Mouse (Mus musculus) megakaryocyte, embryonic 14.5 days (primary cell): ENCODE data around the gene Gpr15.

Experiments used
- FLI1 ChIP-seq: IDR thresholded peaks from 2 replicates; pipeline ENCODE4 v1.6.1; 2012; ENCODE audit warnings: low read length, inconsistent platforms, mixed read lengths
- GATA1 ChIP-seq: IDR thresholded peaks from 3 replicates; pipeline ENCODE4 v1.6.1; 2012; ENCODE audit warnings: mixed read lengths, low read length, inconsistent platforms, borderline replicate concordance

- no peak for TF ChIP-seq GATA1
- no peak for TF ChIP-seq FLI1
These were observed 21.9 kb upstream of the Gpr15 start for GRCm38 (mm10) chr16:58740751-58741150.
